Mouse (Mus musculus) limb, embryonic 14.5 days (tissue): ENCODE measurements around the gene Rasal1. TPM values are rescaled to one million over a fixed set of nuclear protein-coding genes. Genes with fewer than 3 reads are reported as not detected.
A peak's percentile ranks its signal among the peaks of the same experiment; 100 is the strongest.

Experiments used
- ATAC-seq: fragments of 200-750 bp; cut with Nextera tagmentation; 2 replicates; pipeline ENCODE4 v1.8.0; 2017; ENCODE audit warnings: low read depth, moderate number of reproducible peaks, moderate TSS enrichment; ENCODE audit not compliant: low FRiP score
- DNase-seq: peaks from one replicate; pipeline ENCODE4 v3.0.0-alpha.2; 2015; ENCODE audit warnings: low spot score
- H3K27ac ChIP-seq: fragments of 300-500 bp; sonication (generic); replicated peaks from 2 replicates; pipeline ENCODE4 v1.5.1; 2014; ENCODE audit warnings: low read depth, mild to moderate bottlenecking, low read length, moderate library complexity, mixed read lengths
- H3K27me3 ChIP-seq: fragments of 300-500 bp; sonication (generic); 2 replicates; pipeline ENCODE4 v1.6.1; 2014; ENCODE audit warnings: low read length, mixed read lengths; ENCODE audit not compliant: control insufficient read depth, insufficient read depth
- H3K36me3 ChIP-seq: fragments of 300-500 bp; sonication (generic); 2 replicates; pipeline ENCODE4 v1.6.1; 2014; ENCODE audit warnings: mild to moderate bottlenecking, low read length, moderate library complexity, mixed read lengths; ENCODE audit not compliant: control insufficient read depth, insufficient read depth
- H3K4me1 ChIP-seq: fragments of 300-500 bp; sonication (generic); 2 replicates; pipeline ENCODE4 v1.6.1; 2014; ENCODE audit warnings: antibody characterized with exemption, low read length, mixed read lengths; ENCODE audit not compliant: control insufficient read depth, insufficient read depth
- H3K4me2 ChIP-seq: fragments of 300-500 bp; sonication (generic); replicated peaks from 2 replicates; pipeline ENCODE4 v1.6.1; 2014; ENCODE audit warnings: low read depth, mild to moderate bottlenecking, low read length, moderate library complexity; ENCODE audit not compliant: severe bottlenecking
- H3K4me3 ChIP-seq: fragments of 300-500 bp; sonication (generic); replicated peaks from 2 replicates; pipeline ENCODE4 v1.5.1; 2014; ENCODE audit warnings: low read length
- H3K9ac ChIP-seq: fragments of 300-500 bp; sonication (generic); 2 replicates; pipeline ENCODE4 v1.6.1; 2014; ENCODE audit warnings: mild to moderate bottlenecking, low read depth, low read length, moderate library complexity; ENCODE audit not compliant: severe bottlenecking
- H3K9me3 ChIP-seq: fragments of 300-500 bp; sonication (generic); 2 replicates; pipeline ENCODE4 v1.6.1; 2016; ENCODE audit warnings: low read length; ENCODE audit not compliant: control insufficient read depth
- POLR2A ChIP-seq: fragments of 200-500 bp; IDR thresholded peaks from 2 replicates; pipeline ENCODE4 v1.8.0; 2012; ENCODE audit warnings: inconsistent platforms, mild to moderate bottlenecking, moderate library complexity, borderline replicate concordance; ENCODE audit not compliant: insufficient read depth, insufficient read length; ENCODE audit errors: extremely low read depth
- WGBS: fragments of 180-500 bp; shearing (Covaris S2); extraction: QIAGEN DNeasy Blood & Tissue Kit; methylation state at CpG from one replicate; pipeline ENCODE4 v1.1.7; 2014; 5-methylcytosine and 5-hydroxymethylcytosine counted together
- polyA plus RNA-seq, 2 experiments: library from polyadenylated mRNA; depleted of rRNA in 1 of 2; stranded (reverse) in 1 of 2; unstranded in 1 of 2; fragments of >200 nt; fragmentation: Nextera tagmentation in 1 of 2; extraction: Ambion mirVana in 1 of 2; gene quantifications; 2 replicates each; pipeline versions ENCODE4 v1.2.1 to v1.2.3; 2012 to 2014

The Rasal1 gene
- polyA plus RNA-seq (2012; rRNA removed) (0.19 and 0.32 TPM in 2 replicates), polyA plus RNA-seq (2014; fragmentation: Nextera tagmentation; extraction: Ambion mirVana) (0.17 and 1.0 TPM in 2 replicates)

GRCm38 (mm10) chr5:120648569-120649373 is at the start of gene Rasal1:
Gene Rasal1, plus strand, starts transcription at chr5:120648812.
- 2% methylated on average over 41 of the region's 53 CpGs for WGBS
- Histone ChIP-seq H3K27me3 (peaks cover 39% of the 10 kb centered on the region), H3K9me3 (no peaks in the 10 kb centered on the region), H3K27ac (no peak within 1 kb of the TSS), H3K9ac (no peak within 1 kb of the TSS), H3K36me3 (no peaks in the 10 kb centered on the region), H3K4me3 (peak within 1 kb of the TSS; percentile 22), H3K4me1 (peaks cover 3% of the 10 kb centered on the region; the same call in 1 of the 2 replicates), H3K4me2 (peak within 1 kb of the TSS; percentile 39)
- ATAC-seq (no peak), DNase-seq (no peak)
- no peak for TF ChIP-seq POLR2A

- Histone ChIP-seq H3K36me3 (no peaks in the 10 kb centered on the region), H3K9me3 (no peaks in the 10 kb centered on the region), H3K27me3 (no peaks in the 10 kb centered on the region), H3K4me2 (no peak overlapping the region), H3K9ac (no peak overlapping the region), H3K4me3 (no peak overlapping the region), H3K27ac (no peak overlapping the region), H3K4me1 (no peaks in the 10 kb centered on the region)
- DNase-seq: no peak
- TF ChIP-seq POLR2A: no peak
- no peak for ATAC-seq
- 93% methylated on average over 6 of the region's 6 CpGs for WGBS
These were observed 49.0 kb upstream of the Rasal1 start for GRCm38 (mm10) chr5:120599625-120600024.

- H3K4me3 ChIP-seq: no peak overlapping the region
- TF ChIP-seq POLR2A: no peak
- no peak overlapping the region for H3K27ac ChIP-seq
- ATAC-seq (no peak), DNase-seq (no peak)
- H3K4me2 ChIP-seq: no peak overlapping the region
- H3K9ac ChIP-seq: no peak overlapping the region
- no peaks in the 10 kb centered on the region for H3K9me3 ChIP-seq
- 69% methylated on average over 11 of the region's 11 CpGs for whole genome bisulfite sequencing
- no peaks in the 10 kb centered on the region for H3K36me3 ChIP-seq
- no peaks in the 10 kb centered on the region for H3K4me1 ChIP-seq
- no peaks in the 10 kb centered on the region for H3K27me3 ChIP-seq
These were observed 47.5 kb upstream of the Rasal1 start for GRCm38 (mm10) chr5:120600946-120601668.

GRCm38 (mm10) chr5:120602210-120602609 is 46.4 kb upstream of the Rasal1 start:
- H3K4me2 ChIP-seq: no peak overlapping the region
- no peaks in the 10 kb centered on the region for H3K27me3 ChIP-seq
- no peak overlapping the region for H3K27ac ChIP-seq
- DNase-seq (no peak), ATAC-seq (no peak)
- no peaks in the 10 kb centered on the region for H3K4me1 ChIP-seq
- no peaks in the 10 kb centered on the region for H3K9me3 ChIP-seq
- WGBS: 93% methylated on average over 12 of the region's 12 CpGs
- H3K4me3 ChIP-seq: no peak overlapping the region
- no peaks in the 10 kb centered on the region for H3K36me3 ChIP-seq
- no peak overlapping the region for H3K9ac ChIP-seq
- TF ChIP-seq POLR2A: no peak

- Histone ChIP-seq H3K9ac (no peak overlapping the region), H3K27ac (no peak overlapping the region), H3K4me3 (no peak overlapping the region), H3K4me1 (no peaks in the 10 kb centered on the region), H3K9me3 (no peaks in the 10 kb centered on the region), H3K27me3 (no peaks in the 10 kb centered on the region), H3K4me2 (no peak overlapping the region), H3K36me3 (0 out of 2 replicates have a peak, but pooled peaks cover 4% of the 10 kb centered on the region)
- TF ChIP-seq POLR2A: no peak
- DNase-seq: no peak
- no peak for ATAC-seq
- 52% methylated on average over 7 of the region's 7 CpGs for WGBS
These were observed 45.1 kb upstream of the Rasal1 start for GRCm38 (mm10) chr5:120603515-120603914.
